Mouse (Mus musculus) ES-E14 (cell line): ENCODE data around the gene Dpp9. TPM values are rescaled to one million over a fixed set of nuclear protein-coding genes. Genes with fewer than 3 reads are reported as not detected.
A peak's percentile ranks its signal among the peaks of the same experiment; 100 is the strongest.

Source experiments
- DNase-seq: peaks from one replicate; pipeline ENCODE4 v3.0.0-alpha.2; 2013; ENCODE audit warnings: low read depth, low spot score
- H3K27ac ChIP-seq: 2 replicates; pipeline ENCODE4 v1.5.1; 2012; ENCODE audit warnings: low read depth, mild to moderate bottlenecking, low read length, moderate library complexity, mixed read lengths; ENCODE audit not compliant: poor library complexity, insufficient read depth, severe bottlenecking
- H3K36me3 ChIP-seq: 2 replicates; pipeline ENCODE4 v1.6.1; 2012; ENCODE audit warnings: mild to moderate bottlenecking, low read length, moderate library complexity, mixed read lengths; ENCODE audit not compliant: control insufficient read depth, poor library complexity, insufficient read depth, severe bottlenecking
- H3K4me1 ChIP-seq, 2 experiments: fragments of 150-350 bp in 1 of 2; sonication (generic) in 1 of 2; 2 replicates each; pipeline ENCODE4 v1.6.1; 2012; ENCODE audit warnings: low read length in 2 of 2, mild to moderate bottlenecking in 1 of 2, mixed read lengths in 1 of 2; ENCODE audit not compliant: control insufficient read depth in 2 of 2, insufficient read depth in 2 of 2, poor library complexity in 1 of 2
- H3K4me3 ChIP-seq, 2 experiments: fragments of 150-350 bp in 1 of 2; sonication (generic) in 1 of 2; 2 replicates each; pipeline ENCODE4 v1.5.1; 2012; ENCODE audit warnings: low read length in 2 of 2, low read depth in 1 of 2, mild to moderate bottlenecking in 1 of 2, mixed read lengths in 1 of 2; ENCODE audit not compliant: insufficient read depth in 1 of 2, poor library complexity in 1 of 2, severe bottlenecking in 1 of 2
- H3K9ac ChIP-seq: 2 replicates; pipeline ENCODE4 v1.6.1; 2012; ENCODE audit warnings: low read depth, mild to moderate bottlenecking, low read length, mixed read lengths; ENCODE audit not compliant: poor library complexity, insufficient read depth, severe bottlenecking
- H3K9me3 ChIP-seq: fragments of 150-350 bp; sonication (generic); 2 replicates; pipeline ENCODE4 v1.6.1; 2012; ENCODE audit warnings: low read depth, mild to moderate bottlenecking, low read length; ENCODE audit not compliant: control insufficient read depth, insufficient read depth
- CHD2 ChIP-seq: IDR thresholded peaks from 2 replicates; pipeline ENCODE4 v1.6.1; 2014; ENCODE audit warnings: mild to moderate bottlenecking, low read depth, low read length, inconsistent platforms
- HCFC1 ChIP-seq: IDR thresholded peaks from 2 replicates; pipeline ENCODE4 v1.6.1; 2012; ENCODE audit warnings: low read length, inconsistent platforms, borderline replicate concordance; ENCODE audit not compliant: insufficient read depth
- MAFK ChIP-seq: IDR thresholded peaks from 2 replicates; pipeline ENCODE4 v1.6.1; 2014; ENCODE audit warnings: mild to moderate bottlenecking, low read depth, low read length, inconsistent platforms; ENCODE audit not compliant: insufficient read depth
- ZC3H11A ChIP-seq: IDR thresholded peaks from 2 replicates; pipeline ENCODE4 v1.6.1; 2012; ENCODE audit warnings: low read depth, mild to moderate bottlenecking, inconsistent platforms, low read length, borderline replicate concordance
- ZNF384 ChIP-seq: IDR thresholded peaks from 2 replicates; pipeline ENCODE4 v1.6.1; 2012; ENCODE audit warnings: low read depth, low read length, inconsistent platforms
- in situ Hi-C, 2 experiments: fragments of 600-800 bp; cut with MboI; formaldehyde crosslinking; loops; one replicate each; pipeline ENCODE4 v1.15.1; 2025; ENCODE audit warnings: low sequenced_read_pairs in 2 of 2, inconsistent platforms in 1 of 2; ENCODE audit not compliant: unreplicated experiment in 2 of 2
- total RNA-seq: library from RNA; depleted of rRNA; stranded (reverse); fragments of 300-350 nt; gene quantifications from 2 replicates; pipeline ENCODE4 v1.2.3, GENCODE M21; 2012

Gene Dpp9
- total RNA-seq, 1 experiment, result 27.4 TPM

GRCm38 (mm10) chr17:56159729-56160128 is 59.0 kb downstream of the Dpp9 start:
- in situ Hi-C loops, result no loop called here
- TF ChIP-seq ZNF384 (no peak), ZC3H11A (peak; percentile 71; the same call in 1 of the 2 replicates), MAFK (no peak)
- Histone ChIP-seq H3K4me1 (no peaks in the 10 kb centered on the region; a peak in 1 of 4 replicates), H3K4me3 (no peak overlapping the region), H3K27ac (no peak overlapping the region), H3K9ac (no peak overlapping the region), H3K36me3 (no peaks in the 10 kb centered on the region), H3K9me3 (no peaks in the 10 kb centered on the region)
- peak; percentile 70 for DNase-seq

DNA sequence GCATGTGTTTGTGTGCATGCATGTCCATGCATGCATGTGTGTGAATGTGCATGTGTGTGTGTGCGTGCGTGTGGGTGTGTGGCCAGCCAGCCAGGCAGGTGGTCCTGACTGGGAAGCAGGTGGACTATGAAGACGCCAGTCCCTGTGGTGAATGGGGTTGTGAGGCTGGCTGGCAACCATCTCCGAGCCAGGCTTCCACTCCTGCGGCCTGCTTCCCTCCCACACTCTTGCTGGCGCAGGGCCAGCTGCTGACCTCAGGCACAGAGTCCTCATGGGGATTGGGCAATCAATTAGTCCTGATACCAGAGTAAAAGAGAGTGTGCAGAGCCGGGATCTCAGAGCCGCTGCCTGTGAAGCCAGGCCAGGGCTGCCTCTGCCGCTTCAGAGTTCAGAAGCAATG is 65.1 kb downstream of the Dpp9 start:
- Histone ChIP-seq H3K9ac (no peak overlapping the region), H3K27ac (no peak overlapping the region), H3K36me3 (no peaks in the 10 kb centered on the region), H3K4me3 (no peak overlapping the region), H3K4me1 (peaks cover 0 to 4% of the 10 kb centered on the region in 2 experiments; a peak in 1 of 4 replicates), H3K9me3 (no peaks in the 10 kb centered on the region)
- in situ Hi-C loops, result no loop called here
- no peak for TF ChIP-seq HCFC1
- TF ChIP-seq MAFK, result no peak
- no peak for TF ChIP-seq CHD2
- no peak for TF ChIP-seq ZNF384
- TF ChIP-seq ZC3H11A, result no peak
- no peak for DNase-seq

DNA sequence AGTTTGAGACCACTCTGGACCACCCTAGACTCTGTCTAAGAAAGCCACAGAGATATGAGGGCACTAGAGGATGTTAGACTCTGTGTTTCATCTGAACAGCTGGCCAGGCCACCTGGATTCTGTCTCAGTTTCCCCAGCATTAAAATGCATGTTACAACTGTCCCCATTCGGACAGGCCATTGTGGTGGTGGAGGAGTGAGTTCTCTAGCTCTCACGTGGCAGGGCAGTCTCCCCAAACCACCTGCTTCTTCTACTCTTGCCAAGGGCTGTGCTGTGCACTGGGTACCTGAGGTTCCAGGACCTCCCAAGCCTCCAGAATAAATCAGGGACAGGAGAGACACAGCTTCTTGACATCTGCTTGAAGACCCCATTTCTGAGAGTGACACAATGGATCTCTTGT is 68.8 kb downstream of the Dpp9 start:
- H3K9me3 ChIP-seq, result no peaks in the 10 kb centered on the region
- TF ChIP-seq ZNF384 (no peak), CHD2 (no peak), ZC3H11A (no peak), HCFC1 (no peak), MAFK (no peak)
- no peak overlapping the region for H3K9ac ChIP-seq
- in situ Hi-C loops, result no loop called here
- no peak for DNase-seq
- H3K27ac ChIP-seq, result no peak overlapping the region
- peaks cover 0 to 14% of the 10 kb centered on the region in 2 experiments; a peak in 1 of 4 replicates for H3K4me1 ChIP-seq
- no peaks in the 10 kb centered on the region for H3K36me3 ChIP-seq
- no peak overlapping the region for H3K4me3 ChIP-seq

DNA sequence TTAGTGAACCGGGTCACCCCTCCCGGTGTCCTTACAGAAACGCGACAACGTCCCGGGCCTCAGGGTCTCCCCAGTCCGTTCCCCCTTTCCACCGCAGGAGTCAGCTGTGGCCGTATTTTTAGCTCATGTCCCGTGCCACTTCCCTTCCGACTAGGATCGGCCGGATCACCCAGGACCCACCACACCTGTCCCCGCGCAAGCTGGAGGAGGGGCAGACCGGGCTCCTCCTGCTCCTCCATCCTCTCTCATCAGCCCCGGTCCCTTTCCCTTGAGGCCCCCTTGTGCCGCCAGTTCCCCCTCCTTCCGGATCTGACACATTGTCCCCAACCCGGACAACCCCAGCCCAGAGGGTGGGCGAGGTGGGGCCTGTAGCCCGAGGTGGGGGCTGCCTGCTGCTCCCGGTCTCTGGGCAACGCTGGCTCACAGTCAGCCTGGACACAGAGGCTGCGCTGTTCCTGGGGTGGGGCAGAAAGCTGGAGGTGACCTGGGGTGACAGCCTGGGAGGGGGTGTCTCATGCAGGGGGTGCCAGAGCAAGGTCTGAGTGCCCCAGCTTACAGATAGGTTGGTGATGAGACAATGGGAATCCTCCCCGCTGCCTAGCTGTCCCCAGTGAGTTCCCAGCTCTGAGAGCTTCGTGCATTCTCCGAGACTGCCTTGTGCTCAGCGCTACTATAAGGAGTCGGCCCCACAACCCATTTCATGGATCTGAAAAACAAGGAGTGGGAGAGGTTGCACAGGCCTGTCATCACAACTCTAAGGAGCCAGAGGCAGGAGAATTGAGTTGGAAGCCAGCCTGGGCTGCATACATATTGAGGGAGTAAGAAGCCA is 69.7 kb downstream of the Dpp9 start:
- Histone ChIP-seq H3K9me3 (no peaks in the 10 kb centered on the region), H3K9ac (no peak overlapping the region), H3K4me3 (peak overlapping the region; percentile 36 to 39; a peak in 2 of 4 replicates), H3K4me1 (peaks cover 0 to 14% of the 10 kb centered on the region in 2 experiments; a peak in 1 of 4 replicates), H3K36me3 (no peaks in the 10 kb centered on the region), H3K27ac (no peak overlapping the region)
- no peak for TF ChIP-seq ZNF384
- no peak for TF ChIP-seq ZC3H11A
- TF ChIP-seq CHD2, result no peak
- TF ChIP-seq HCFC1, result no peak
- TF ChIP-seq MAFK, result no peak
- in situ Hi-C loops, result no loop called here
- DNase-seq, result no peak
